ENCODE assay signal across 40 mouse cellular contexts in genomic region chr11:6889120-6889519, GRCm38 (mm10). TPM values are rescaled to one million over a fixed set of nuclear protein-coding genes. Genes with fewer than 3 reads are reported as not detected.
A peak's percentile ranks its signal among the peaks of the same experiment; 100 is the strongest.
DNase-seq lines count a peak whose midpoint lies in the region; ATAC-seq lines count a peak whose summit lies in the region.
"Had no signal": no experiment of that assay in that cellular context is flagged by ENCODE, and none has a peak within 500 bp of the region (broad histone marks: within the 10 kb centered on the region; RNA-seq: fewer than 3 reads in every experiment).

No protein-coding gene starts in this region.

- no peak overlapping the region for H3K9ac ChIP-seq in hindbrain, embryonic 13.5 days
- H3K9ac ChIP-seq in hindbrain, embryonic 11.5 days (ENCODE audit: low read depth, low read length) = no peak overlapping the region
- no peak overlapping the region for H3K9ac ChIP-seq in neural tube, embryonic 14.5 days (replicated peaks; ENCODE audit: low read depth, low read length)
- no peak overlapping the region for H3K9ac ChIP-seq in neural tube, embryonic 15.5 days (replicated peaks)
- H3K9ac ChIP-seq: forebrain, embryonic 12.5 days; heart, embryonic 12.5 days; limb, embryonic 15.5 days; liver, embryonic 13.5 days; midbrain, embryonic 15.5 days had no signal

- peak; percentile 19 to 34 for DNase-seq in cerebellum, postnatal 10 days
- no peak for DNase-seq in hindbrain, embryonic 11.5 days (ENCODE audit: low spot score)
- DNase-seq: adrenal gland, adult 2 months; adrenal gland, postnatal 36 days; B cell, adult 2 months; heart, adult 2 months; heart, postnatal 4 days; kidney, adult 2 months; kidney, postnatal 36 days; left cerebral cortex, postnatal 4 days; liver, embryonic 13.5 days; lung, adult 18-20 months; lung, postnatal 4 days; thymus, postnatal 4 days had no signal

- 0 out of 2 replicates have a peak overlapping the region, but pooled peaks have one; percentile 10 for H3K27ac ChIP-seq in hindbrain, embryonic 13.5 days
- H3K27ac ChIP-seq in hindbrain, embryonic 11.5 days (ENCODE audit: low read depth, low read length) = no peak overlapping the region
- no peak overlapping the region for H3K27ac ChIP-seq in neural tube, embryonic 14.5 days (ENCODE audit: low read depth, low read length)
- no peak overlapping the region for H3K27ac ChIP-seq in neural tube, embryonic 15.5 days (replicated peaks)
- H3K27ac ChIP-seq: forebrain, embryonic 12.5 days; heart, adult 2 months; layer of hippocampus, adult 2 months; limb, embryonic 15.5 days; liver, embryonic 13.5 days; midbrain, embryonic 15.5 days had no signal

- no peak overlapping the region for H3K4me3 ChIP-seq in hindbrain, embryonic 13.5 days
- H3K4me3 ChIP-seq in hindbrain, embryonic 11.5 days (ENCODE audit: low read depth, low read length) = no peak overlapping the region
- H3K4me3 ChIP-seq in neural tube, embryonic 14.5 days (ENCODE audit: low read depth, low read length) = no peak overlapping the region
- no peak overlapping the region for H3K4me3 ChIP-seq in neural tube, embryonic 15.5 days (replicated peaks)
- H3K4me3 ChIP-seq: erythroblast, embryonic 14.5 days; forebrain, embryonic 12.5 days; heart, adult 2 months; heart, embryonic 12.5 days; layer of hippocampus, adult 2 months; limb, embryonic 15.5 days; liver, embryonic 13.5 days; midbrain, embryonic 15.5 days had no signal

- peaks cover 11% of the 10 kb centered on the region for H3K4me1 ChIP-seq in hindbrain, embryonic 13.5 days (replicated peaks)
- no peaks in the 10 kb centered on the region for H3K4me1 ChIP-seq in hindbrain, embryonic 11.5 days (replicated peaks; ENCODE audit: control insufficient read depth, insufficient read depth, low read length)
- no peaks in the 10 kb centered on the region for H3K4me1 ChIP-seq in neural tube, embryonic 14.5 days (ENCODE audit: control insufficient read depth, insufficient read depth, low read length)
- peaks cover 6% of the 10 kb centered on the region; the same call in 1 of the 2 replicates for H3K4me1 ChIP-seq in neural tube, embryonic 15.5 days
- H3K4me1 ChIP-seq: forebrain, embryonic 12.5 days; heart, embryonic 12.5 days; liver, embryonic 13.5 days; midbrain, embryonic 15.5 days had no signal

- no peaks in the 10 kb centered on the region for H3K36me3 ChIP-seq in hindbrain, embryonic 13.5 days
- H3K36me3 ChIP-seq in hindbrain, embryonic 11.5 days (ENCODE audit: control insufficient read depth, insufficient read depth, low read length) = no peaks in the 10 kb centered on the region
- no peaks in the 10 kb centered on the region for H3K36me3 ChIP-seq in neural tube, embryonic 14.5 days (ENCODE audit: control insufficient read depth, insufficient read depth, low read length)
- H3K36me3 ChIP-seq in neural tube, embryonic 15.5 days = no peaks in the 10 kb centered on the region
- H3K36me3 ChIP-seq: forebrain, embryonic 12.5 days; heart, embryonic 12.5 days; limb, embryonic 15.5 days; liver, embryonic 13.5 days; midbrain, embryonic 15.5 days had no signal

- no peak for ATAC-seq in cerebellum, adult (ENCODE audit: insufficient number of reproducible peaks, low FRiP score, low TSS enrichment)
- ATAC-seq in hindbrain, embryonic 13.5 days (ENCODE audit: low FRiP score) = 0 out of 2 replicates have a peak, but pooled peaks have one; percentile 14
- ATAC-seq in hindbrain, embryonic 11.5 days (ENCODE audit: low FRiP score) = no peak
- peak; percentile 57 for ATAC-seq in neural tube, embryonic 14.5 days (ENCODE audit: low read depth)
- ATAC-seq in neural tube, embryonic 15.5 days (ENCODE audit: low FRiP score) = no peak
- no peak for ATAC-seq in megakaryocyte progenitor cell, adult 5-6 weeks (replicated peaks; ENCODE audit: poor library complexity)
- ATAC-seq: activated CD4-positive, CD25-positive, alpha-beta regulatory T cell, adult 4 months; inflammation-experienced regulatory T-cells, adult 6 months; lung, postnatal 0 days had no signal

- WGBS in hindbrain, embryonic 13.5 days = 88% methylated on average over 5 of the region's 5 CpGs
- 84% methylated on average over 5 of the region's 5 CpGs for WGBS in hindbrain, embryonic 11.5 days
- WGBS in neural tube, embryonic 14.5 days = 88% methylated on average over 5 of the region's 5 CpGs
- 90% methylated on average over 5 of the region's 5 CpGs for WGBS in neural tube, embryonic 15.5 days

- no peak overlapping the region for H3K4me2 ChIP-seq in hindbrain, embryonic 13.5 days
- no peak overlapping the region for H3K4me2 ChIP-seq in hindbrain, embryonic 11.5 days (replicated peaks; ENCODE audit: low read depth, low read length)
- H3K4me2 ChIP-seq in neural tube, embryonic 14.5 days (ENCODE audit: low read depth, low read length) = no peak overlapping the region
- no peak overlapping the region for H3K4me2 ChIP-seq in neural tube, embryonic 15.5 days
- H3K4me2 ChIP-seq: forebrain, embryonic 12.5 days; heart, embryonic 12.5 days; limb, embryonic 15.5 days; liver, embryonic 13.5 days; midbrain, embryonic 15.5 days had no signal

- H3K9me3 ChIP-seq in hindbrain, embryonic 13.5 days = no peaks in the 10 kb centered on the region
- H3K9me3 ChIP-seq in hindbrain, embryonic 11.5 days (ENCODE audit: control insufficient read depth, low read length) = no peaks in the 10 kb centered on the region
- no peaks in the 10 kb centered on the region for H3K9me3 ChIP-seq in neural tube, embryonic 14.5 days (ENCODE audit: control insufficient read depth, low read length)
- H3K9me3 ChIP-seq in neural tube, embryonic 15.5 days (replicated peaks) = no peaks in the 10 kb centered on the region
- H3K9me3 ChIP-seq: forebrain, embryonic 12.5 days; heart, embryonic 12.5 days; limb, embryonic 15.5 days; liver, embryonic 13.5 days; midbrain, embryonic 15.5 days had no signal

- no peaks in the 10 kb centered on the region for H3K27me3 ChIP-seq in hindbrain, embryonic 13.5 days
- H3K27me3 ChIP-seq in hindbrain, embryonic 11.5 days (ENCODE audit: control insufficient read depth, insufficient read depth, low read length) = no peaks in the 10 kb centered on the region
- no peaks in the 10 kb centered on the region for H3K27me3 ChIP-seq in neural tube, embryonic 14.5 days (ENCODE audit: control insufficient read depth, insufficient read depth, low read length)
- H3K27me3 ChIP-seq in neural tube, embryonic 15.5 days (replicated peaks) = no peaks in the 10 kb centered on the region
- H3K27me3 ChIP-seq: forebrain, embryonic 12.5 days; heart, embryonic 12.5 days; limb, embryonic 15.5 days; liver, embryonic 13.5 days; midbrain, embryonic 15.5 days had no signal

RNA-seq across cellular contexts. Expression of gene Gm11983, which starts 51.7 kb away (rescaled TPM):
- not detected in 2 replicates for polyA plus RNA-seq in hindbrain, embryonic 13.5 days (2015; fragmentation: Nextera tagmentation; extraction: Ambion mirVana)
- polyA plus RNA-seq in hindbrain, embryonic 11.5 days (2014; fragmentation: Nextera tagmentation; extraction: Ambion mirVana) = not detected in 2 replicates
- polyA plus RNA-seq in neural tube, embryonic 14.5 days (2014; fragmentation: Nextera tagmentation; extraction: Ambion mirVana) = not detected in 2 replicates
- 0.14 TPM in 1 of 2 replicates, not detected in the other for polyA plus RNA-seq in neural tube, embryonic 15.5 days (2015; fragmentation: Nextera tagmentation; extraction: Ambion mirVana)
- total RNA-seq in megakaryocyte progenitor cell, adult 5-6 weeks (2015) = not detected in 2 replicates
- not detected in 2 replicates for total RNA-seq in megakaryocyte progenitor cell, adult 5-6 weeks (2017)
- total RNA-seq: adrenal gland, adult 2 months; adrenal gland, postnatal 36 days; gastrocnemius, adult 8-10 months; gastrocnemius, postnatal 4 days; heart, adult 2 months; heart, postnatal 4 days; layer of hippocampus, adult 2 months; layer of hippocampus, postnatal 25 days; left cerebral cortex, postnatal 4 days; megakaryocyte-erythroid progenitor cell, adult 5-6 weeks had no signal
- polyA plus RNA-seq: activated CD4-positive, CD25-positive, alpha-beta regulatory T cell, adult 4 months; adrenal gland, adult 2 months; brain, embryonic 14.5 days; cortical plate, adult 2 months; embryonic facial prominence, embryonic 14.5 days; erythroblast, embryonic 14.5 days; forebrain, embryonic 12.5 days; heart, adult 2 months; heart, embryonic 12.5 days; heart, postnatal 0 days; inflammation-experienced regulatory T-cells, adult 6 months; kidney, adult 2 months; kidney, embryonic 16.5 days; limb, embryonic 15.5 days; liver, embryonic 13.5 days; lung, postnatal 0 days; midbrain, embryonic 15.5 days; neural tube, embryonic 11.5 days; testis, adult 2 months; thymus, postnatal 0 days had no signal

Comparison
In these comparisons a context has a peak if more than half of its experiments do, and no peak if none do; other contexts are left out.
1. ATAC-seq: peak in hindbrain, embryonic 13.5 days (single experiment) and neural tube, embryonic 14.5 days (single experiment); none in cerebellum, adult (single experiment), hindbrain, embryonic 11.5 days (single experiment), neural tube, embryonic 15.5 days (single experiment) and megakaryocyte progenitor cell, adult 5-6 weeks (single experiment).